Mouse (Mus musculus): ENCODE results near the gene Itsn2.
A peak's percentile ranks its signal among the peaks of the same experiment; 100 is the strongest.

GRCm38 (mm10) chr12:4571864-4572263 is 20.6 kb upstream of the Itsn2 start:
- peak; percentile 28; the same call in 1 of the 2 replicates for TF ChIP-seq CTCF (IDR thresholded peaks at IDR 0.05; ENCODE audit: low read depth, low read length)
- no peak for TF ChIP-seq TAL1 (conservative IDR thresholded peaks at IDR 0.05; ENCODE audit: low read depth, low read length)

Measured in G1E (cell line).